15 mouse cellular contexts compared by ENCODE assay signal in the genomic region with DNA sequence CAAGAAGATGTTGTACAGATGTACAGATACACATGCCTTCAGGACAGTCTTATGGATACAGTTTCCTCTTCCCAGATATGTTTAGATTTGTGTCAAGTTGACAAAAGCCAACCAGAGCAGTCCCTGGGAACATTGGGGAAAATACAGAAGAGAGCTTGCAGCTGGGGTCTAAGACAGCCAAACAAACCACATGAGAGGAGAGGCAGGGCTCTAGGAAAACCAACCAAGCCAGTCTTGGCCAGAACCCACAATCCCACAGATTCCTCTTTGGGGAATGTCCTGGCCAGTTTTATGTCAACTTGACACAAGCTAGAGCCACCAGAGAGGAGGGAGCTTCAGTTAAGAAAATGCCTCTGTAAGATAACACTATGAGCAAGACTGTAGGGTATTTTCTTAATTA. TPM values are rescaled to one million over a fixed set of nuclear protein-coding genes. Genes with fewer than 3 reads are reported as not detected.
DNase-seq lines count a peak whose midpoint lies in the region; ATAC-seq lines count a peak whose summit lies in the region.
"Had no signal": no experiment of that assay in that cellular context is flagged by ENCODE, and none has a peak within 500 bp of the region (broad histone marks: within the 10 kb centered on the region; RNA-seq: fewer than 3 reads in every experiment).

No protein-coding gene starts in this region.

- no peak overlapping the region for H3K9ac ChIP-seq in kidney, embryonic 14.5 days (ENCODE audit: low read depth, low read length)
- H3K9ac ChIP-seq in heart, embryonic 15.5 days: no peak overlapping the region
- no peak overlapping the region for H3K9ac ChIP-seq in forebrain, embryonic 12.5 days
- H3K9ac ChIP-seq: forebrain, postnatal 0 days; hindbrain, embryonic 14.5 days; limb, embryonic 13.5 days; midbrain, embryonic 12.5 days had no signal

- no peak overlapping the region for H3K4me2 ChIP-seq in kidney, embryonic 14.5 days (replicated peaks; ENCODE audit: low read depth, low read length)
- H3K4me2 ChIP-seq in heart, embryonic 15.5 days: no peak overlapping the region
- no peak overlapping the region for H3K4me2 ChIP-seq in forebrain, embryonic 12.5 days
- H3K4me2 ChIP-seq: hindbrain, embryonic 14.5 days; limb, embryonic 13.5 days; midbrain, embryonic 12.5 days had no signal

- H3K27ac ChIP-seq in kidney, embryonic 14.5 days (ENCODE audit: low read depth, low read length): no peak overlapping the region
- H3K27ac ChIP-seq in heart, embryonic 15.5 days: no peak overlapping the region
- no peak overlapping the region for H3K27ac ChIP-seq in forebrain, embryonic 12.5 days
- H3K27ac ChIP-seq: hindbrain, embryonic 14.5 days; limb, embryonic 13.5 days; midbrain, embryonic 12.5 days had no signal

- peak; percentile 17; the same call in 1 of the 2 replicates for ATAC-seq in kidney, embryonic 14.5 days (ENCODE audit: low FRiP score, low TSS enrichment)
- ATAC-seq in heart, embryonic 15.5 days (replicated peaks; ENCODE audit: insufficient number of reproducible peaks, insufficient read depth, low FRiP score, low read depth): 0 out of 2 replicates have a peak, but pooled peaks have one; percentile 23
- no peak for ATAC-seq in forebrain, embryonic 12.5 days (ENCODE audit: low FRiP score)
- ATAC-seq: forebrain, postnatal 0 days had no signal

- no peaks in the 10 kb centered on the region for H3K27me3 ChIP-seq in kidney, embryonic 14.5 days (ENCODE audit: control insufficient read depth, insufficient read depth, low read length)
- no peaks in the 10 kb centered on the region for H3K27me3 ChIP-seq in heart, embryonic 15.5 days
- H3K27me3 ChIP-seq in forebrain, embryonic 12.5 days: no peaks in the 10 kb centered on the region
- H3K27me3 ChIP-seq: limb, embryonic 13.5 days; midbrain, embryonic 12.5 days had no signal

- H3K9me3 ChIP-seq in kidney, embryonic 14.5 days (ENCODE audit: control insufficient read depth, low read length): no peaks in the 10 kb centered on the region
- no peaks in the 10 kb centered on the region for H3K9me3 ChIP-seq in heart, embryonic 15.5 days (replicated peaks)
- H3K9me3 ChIP-seq in forebrain, embryonic 12.5 days: no peaks in the 10 kb centered on the region
- H3K9me3 ChIP-seq: limb, embryonic 13.5 days; midbrain, embryonic 12.5 days had no signal

- DNase-seq in kidney, postnatal 25 days: no peak
- DNase-seq in adipocyte (ENCODE audit: low spot score): peak; percentile 29
- DNase-seq in lung, postnatal 14 days: peak; percentile 12
- no peak for DNase-seq in layer of hippocampus, adult 8-10 months (ENCODE audit: low spot score in 2 of 2)
- no peak for DNase-seq in urinary bladder, postnatal 36 days (ENCODE audit: low spot score in 2 of 2)
- DNase-seq: forebrain, postnatal 0 days; gastrocnemius, postnatal 14 days; right cerebral cortex, postnatal 14 days; thymus, postnatal 36 days had no signal

- peaks cover 26% of the 10 kb centered on the region for H3K4me1 ChIP-seq in kidney, embryonic 14.5 days (ENCODE audit: control insufficient read depth, insufficient read depth, low read length)
- peaks cover 13% of the 10 kb centered on the region; the same call in 1 of the 2 replicates for H3K4me1 ChIP-seq in heart, embryonic 15.5 days (replicated peaks)
- no peaks in the 10 kb centered on the region for H3K4me1 ChIP-seq in forebrain, embryonic 12.5 days

- no peaks in the 10 kb centered on the region for H3K36me3 ChIP-seq in kidney, embryonic 14.5 days (ENCODE audit: control insufficient read depth, insufficient read depth, low read length)
- no peaks in the 10 kb centered on the region for H3K36me3 ChIP-seq in heart, embryonic 15.5 days
- H3K36me3 ChIP-seq in forebrain, embryonic 12.5 days (replicated peaks): no peaks in the 10 kb centered on the region
- H3K36me3 ChIP-seq: limb, embryonic 13.5 days; midbrain, embryonic 12.5 days had no signal

- H3K4me3 ChIP-seq in kidney, embryonic 14.5 days (ENCODE audit: low read length): no peak overlapping the region
- no peak overlapping the region for H3K4me3 ChIP-seq in heart, embryonic 15.5 days
- no peak overlapping the region for H3K4me3 ChIP-seq in forebrain, embryonic 12.5 days (replicated peaks)
- H3K4me3 ChIP-seq: limb, embryonic 13.5 days; midbrain, embryonic 12.5 days had no signal

RNA-seq across cellular contexts. Expression of a gene that starts 26.8 kb away (rescaled TPM):
- 3.5 and 3.9 TPM in 2 replicates for polyA plus RNA-seq in kidney, embryonic 14.5 days (2014; fragmentation: Nextera tagmentation; extraction: Ambion mirVana)
- polyA plus RNA-seq in heart, embryonic 15.5 days (2015; fragmentation: Nextera tagmentation; extraction: Ambion mirVana): 1.7 and 2.7 TPM in 2 replicates
- 10 to 100 TPM; 30.1 to 33.0 (median 31.1) TPM for total RNA-seq in layer of hippocampus, adult 8-10 months (2022)
- 1.3 and 1.4 TPM in 2 replicates for polyA plus RNA-seq in forebrain, embryonic 12.5 days (2016; fragmentation: Nextera tagmentation; extraction: Ambion mirVana)

Comparison
In these comparisons a context has a peak if more than half of its experiments do, and no peak if none do; other contexts are left out.
1. DNase-seq: peak in adipocyte (single experiment) and lung, postnatal 14 days (single experiment); none in kidney, postnatal 25 days (0 of 2), layer of hippocampus, adult 8-10 months (0 of 2) and urinary bladder, postnatal 36 days (0 of 2).